Mouse (Mus musculus): ENCODE results near the gene Olfr1359. TPM values are rescaled to one million over a fixed set of nuclear protein-coding genes. Genes with fewer than 3 reads are reported as not detected.
"Not testable (repeated sequence)": the region's sequence is repeated elsewhere in the genome, so short reads cannot be mapped to it uniquely, and the experiment has no call there.

Gene Olfr1359
- polyA plus RNA-seq, 1 experiment from 2014 or later = not detected

GRCm38 (mm10) chr13:21745006-21745405 lies 47.1 kb downstream of the Olfr1359 start:
- no peak for ATAC-seq (replicated peaks; ENCODE audit: low FRiP score, low TSS enrichment, low read depth)
- Histone ChIP-seq H3K4me2 (ENCODE audit: low read length) (no peak overlapping the region), H3K36me3 (ENCODE audit: control insufficient read depth, insufficient read depth, low read length) (no peaks in the 10 kb centered on the region), H3K4me3 (ENCODE audit: low read depth, low read length) (no peak overlapping the region), H3K4me1 (replicated peaks; ENCODE audit: control insufficient read depth, insufficient read depth, low read length) (peaks cover 12% of the 10 kb centered on the region; the same call in 1 of the 2 replicates), H3K27me3 (replicated peaks; ENCODE audit: control insufficient read depth, insufficient read depth, low read length) (no peaks in the 10 kb centered on the region), H3K9me3 (ENCODE audit: control insufficient read depth, low read length) (no peaks in the 10 kb centered on the region), H3K27ac (ENCODE audit: low read depth) (no peak overlapping the region), H3K9ac (ENCODE audit: low read length) (no peak overlapping the region)
- DNase-seq (ENCODE audit: low spot score) = no peak
- 23% methylated on average over 1 of the region's 1 CpGs for WGBS

GRCm38 (mm10) chr13:21749387-21750158 lies 51.7 kb downstream of the Olfr1359 start:
- 4% methylated on average over 5 of the region's 5 CpGs for WGBS
- peak overlapping the region; percentile 82 for H3K4me2 ChIP-seq (ENCODE audit: low read length)
- DNase-seq (ENCODE audit: low spot score) (peak; percentile 73), ATAC-seq (replicated peaks; ENCODE audit: low FRiP score, low TSS enrichment, low read depth) (no peak)
- H3K27me3 ChIP-seq (replicated peaks; ENCODE audit: control insufficient read depth, insufficient read depth, low read length) = no peaks in the 10 kb centered on the region
- H3K4me3 ChIP-seq (ENCODE audit: low read depth, low read length) = peak overlapping the region; percentile 77
- no peaks in the 10 kb centered on the region for H3K9me3 ChIP-seq (ENCODE audit: control insufficient read depth, low read length)
- peak overlapping the region; percentile 97 for H3K27ac ChIP-seq (ENCODE audit: low read depth)
- no peaks in the 10 kb centered on the region for H3K36me3 ChIP-seq (ENCODE audit: control insufficient read depth, insufficient read depth, low read length)
- H3K9ac ChIP-seq (ENCODE audit: low read length) = peak overlapping the region; percentile 88
- peaks cover 24% of the 10 kb centered on the region for H3K4me1 ChIP-seq (replicated peaks; ENCODE audit: control insufficient read depth, insufficient read depth, low read length)

GRCm38 (mm10) chr13:21750159-21751017 lies 52.5 kb downstream of the Olfr1359 start, which contains the start of gene Hist1h4k:
Hist1h4k (minus strand) TSS chr13:21750505.
- Histone ChIP-seq H3K4me2 (ENCODE audit: low read length) (peak within 1 kb of the TSS; percentile 82), H3K27ac (ENCODE audit: low read depth) (peak within 1 kb of the TSS; percentile 97), H3K4me3 (ENCODE audit: low read depth, low read length) (peak within 1 kb of the TSS; percentile 77), H3K4me1 (replicated peaks; ENCODE audit: control insufficient read depth, insufficient read depth, low read length) (peaks cover 24% of the 10 kb centered on the region), H3K9ac (ENCODE audit: low read length) (peak within 1 kb of the TSS; percentile 88)
- H3K27me3 ChIP-seq (replicated peaks; ENCODE audit: control insufficient read depth, insufficient read depth, low read length); H3K9me3 ChIP-seq (ENCODE audit: control insufficient read depth, low read length); H3K36me3 ChIP-seq (ENCODE audit: control insufficient read depth, insufficient read depth, low read length): not testable (repeated sequence)
- under 1% methylated on average over 39 of the region's 56 CpGs for WGBS
- peak; percentile 99 for DNase-seq (ENCODE audit: low spot score)
- peak; percentile 85 for ATAC-seq (replicated peaks; ENCODE audit: low FRiP score, low TSS enrichment, low read depth)

GRCm38 (mm10) chr13:21751417-21751816 lies 53.5 kb downstream of the Olfr1359 start:
- DNase-seq (ENCODE audit: low spot score) (no peak), ATAC-seq (replicated peaks; ENCODE audit: low FRiP score, low TSS enrichment, low read depth) (no peak)
- no peaks in the 10 kb centered on the region for H3K9me3 ChIP-seq (ENCODE audit: control insufficient read depth, low read length)

GRCm38 (mm10) chr13:21751827-21752226 lies 53.9 kb downstream of the Olfr1359 start:
- no peak overlapping the region for H3K4me3 ChIP-seq (ENCODE audit: low read depth, low read length)
- H3K9me3 ChIP-seq (ENCODE audit: control insufficient read depth, low read length) = no peaks in the 10 kb centered on the region
- 68% methylated on average over 3 of the region's 3 CpGs for WGBS
- peaks cover 24% of the 10 kb centered on the region for H3K4me1 ChIP-seq (replicated peaks; ENCODE audit: control insufficient read depth, insufficient read depth, low read length)
- H3K27me3 ChIP-seq (replicated peaks; ENCODE audit: control insufficient read depth, insufficient read depth, low read length) = no peaks in the 10 kb centered on the region
- H3K36me3 ChIP-seq (ENCODE audit: control insufficient read depth, insufficient read depth, low read length) = no peaks in the 10 kb centered on the region
- peak overlapping the region; percentile 89 for H3K27ac ChIP-seq (ENCODE audit: low read depth)
- ATAC-seq (replicated peaks; ENCODE audit: low FRiP score, low TSS enrichment, low read depth) (no peak), DNase-seq (ENCODE audit: low spot score) (no peak)
- H3K9ac ChIP-seq (ENCODE audit: low read length) = no peak overlapping the region
- peak overlapping the region; percentile 70; the same call in 1 of the 2 replicates for H3K4me2 ChIP-seq (ENCODE audit: low read length)

More at GRCm38 (mm10) chr13:21751417-21751816, 53.5 kb downstream of the Olfr1359 start:
- H3K4me3 ChIP-seq (ENCODE audit: low read depth, low read length) = no peak overlapping the region
- H3K4me2 ChIP-seq (ENCODE audit: low read length) = no peak overlapping the region
- H3K4me1 ChIP-seq (replicated peaks; ENCODE audit: control insufficient read depth, insufficient read depth, low read length) = peaks cover 24% of the 10 kb centered on the region
- no peak overlapping the region; the same call in 1 of the 2 replicates for H3K27ac ChIP-seq (ENCODE audit: low read depth)
- no peak overlapping the region for H3K9ac ChIP-seq (ENCODE audit: low read length)
- no peaks in the 10 kb centered on the region for H3K27me3 ChIP-seq (replicated peaks; ENCODE audit: control insufficient read depth, insufficient read depth, low read length)
- H3K36me3 ChIP-seq (ENCODE audit: control insufficient read depth, insufficient read depth, low read length) = no peaks in the 10 kb centered on the region

- no peaks in the 10 kb centered on the region for H3K36me3 ChIP-seq (ENCODE audit: control insufficient read depth, insufficient read depth, low read length)
- no peaks in the 10 kb centered on the region for H3K9me3 ChIP-seq (ENCODE audit: control insufficient read depth, low read length)
- ATAC-seq (replicated peaks; ENCODE audit: low FRiP score, low TSS enrichment, low read depth) (no peak), DNase-seq (ENCODE audit: low spot score) (no peak)
- H3K27me3 ChIP-seq (replicated peaks; ENCODE audit: control insufficient read depth, insufficient read depth, low read length) = no peaks in the 10 kb centered on the region
- H3K27ac ChIP-seq (ENCODE audit: low read depth) = peak overlapping the region; percentile 89
- peak overlapping the region; percentile 41 for H3K4me3 ChIP-seq (ENCODE audit: low read depth, low read length)
- whole genome bisulfite sequencing = 23% methylated on average over 3 of the region's 3 CpGs
- peaks cover 24% of the 10 kb centered on the region for H3K4me1 ChIP-seq (replicated peaks; ENCODE audit: control insufficient read depth, insufficient read depth, low read length)
- H3K9ac ChIP-seq (ENCODE audit: low read length) = peak overlapping the region; percentile 69
- H3K4me2 ChIP-seq (ENCODE audit: low read length) = peak overlapping the region; percentile 70
Measured at GRCm38 (mm10) chr13:21752356-21752755, 54.4 kb downstream of the Olfr1359 start.

- ATAC-seq (replicated peaks; ENCODE audit: low FRiP score, low TSS enrichment, low read depth) = no peak
- Histone ChIP-seq H3K4me3 (ENCODE audit: low read depth, low read length) (peak overlapping the region; percentile 41), H3K4me2 (ENCODE audit: low read length) (peak overlapping the region; percentile 70), H3K27ac (ENCODE audit: low read depth) (peak overlapping the region; percentile 89), H3K36me3 (ENCODE audit: control insufficient read depth, insufficient read depth, low read length) (no peaks in the 10 kb centered on the region), H3K9me3 (ENCODE audit: control insufficient read depth, low read length) (no peaks in the 10 kb centered on the region), H3K9ac (ENCODE audit: low read length) (peak overlapping the region; percentile 69), H3K27me3 (replicated peaks; ENCODE audit: control insufficient read depth, insufficient read depth, low read length) (no peaks in the 10 kb centered on the region), H3K4me1 (replicated peaks; ENCODE audit: control insufficient read depth, insufficient read depth, low read length) (peaks cover 24% of the 10 kb centered on the region)
- WGBS = 2% methylated on average over 10 of the region's 10 CpGs
- peak; percentile 66 for DNase-seq (ENCODE audit: low spot score)
Measured at GRCm38 (mm10) chr13:21753051-21753523, 55.2 kb downstream of the Olfr1359 start.

GRCm38 (mm10) chr13:21753524-21754285 lies 55.8 kb downstream of the Olfr1359 start, which contains the start of the genes Hist1h2ak and Hist1h2bn:
Hist1h2ak (minus strand) TSS chr13:21753827.
Hist1h2bn (plus strand) TSS chr13:21754123.
- H3K36me3 ChIP-seq (ENCODE audit: control insufficient read depth, insufficient read depth, low read length); H3K27me3 ChIP-seq (replicated peaks; ENCODE audit: control insufficient read depth, insufficient read depth, low read length); H3K9me3 ChIP-seq (ENCODE audit: control insufficient read depth, low read length): not testable (repeated sequence)
- ATAC-seq (replicated peaks; ENCODE audit: low FRiP score, low TSS enrichment, low read depth) (peak; percentile 93), DNase-seq (ENCODE audit: low spot score) (peak; percentile 87)
- Histone ChIP-seq H3K27ac (ENCODE audit: low read depth) (peak within 1 kb of the TSS; percentile 89), H3K4me2 (ENCODE audit: low read length) (peak within 1 kb of the TSS; percentile 70), H3K4me1 (replicated peaks; ENCODE audit: control insufficient read depth, insufficient read depth, low read length) (peaks cover 20% of the 10 kb centered on the region), H3K4me3 (ENCODE audit: low read depth, low read length) (peak within 1 kb of the TSS; percentile 45), H3K9ac (ENCODE audit: low read length) (peak within 1 kb of the TSS; percentile 69)
- under 1% methylated on average over 46 of the region's 50 CpGs for WGBS

Measured in intestine, embryonic 14.5 days (tissue).